Mouse (Mus musculus): ENCODE results near the gene Ipcef1.

Ipcef1 gene

GRCm38 (mm10) chr10:6878276-6878881 lies 173.9 kb downstream of the Ipcef1 start:
- DNase-seq = no peak

- no peak for DNase-seq
These were observed 178.4 kb downstream of the Ipcef1 start for GRCm38 (mm10) chr10:6873917-6874316.

GRCm38 (mm10) chr10:6871418-6872072 lies 180.7 kb downstream of the Ipcef1 start:
- DNase-seq = no peak

- no peak for DNase-seq
These were observed 196.5 kb downstream of the Ipcef1 start for GRCm38 (mm10) chr10:6855812-6856211.

- DNase-seq = no peak
These were observed 203.4 kb downstream of the Ipcef1 start for GRCm38 (mm10) chr10:6848834-6849233.

- DNase-seq = no peak
These were observed 204.0 kb downstream of the Ipcef1 start for GRCm38 (mm10) chr10:6848162-6848754.

GRCm38 (mm10) chr10:6846283-6846682 lies 206.0 kb downstream of the Ipcef1 start:
- no peak for DNase-seq

GRCm38 (mm10) chr10:6842225-6842624 lies 210.1 kb downstream of the Ipcef1 start:
- DNase-seq = no peak

Data from cerebellum, adult 11 months (tissue).